Mouse (Mus musculus): ENCODE data around the gene Gm3139.
"Not testable (repeated sequence)": the region's sequence is repeated elsewhere in the genome, so short reads cannot be mapped to it uniquely, and the experiment has no call there.

Gm3139 gene

GRCm38 (mm10) chr5:94525987-94526386, at the start of gene Gm3139:
TSS of gene Gm3139 (plus strand) at chr5:94526287.
- DNase-seq (ENCODE audit: low read depth, low spot score) = not testable (repeated sequence)
